Mouse (Mus musculus) embryonic fibroblast, embryonic 13.5 days (primary cell): ENCODE measurements around the gene Zfp292. TPM values are rescaled to one million over a fixed set of nuclear protein-coding genes. Genes with fewer than 3 reads are reported as not detected.

Source experiments
- H3K27ac ChIP-seq: 2 replicates; pipeline ENCODE4 v1.5.1; 2012; ENCODE audit warnings: low read length, control low read depth, inconsistent platforms; ENCODE audit not compliant: insufficient read depth
- H3K4me1 ChIP-seq: 2 replicates; pipeline ENCODE4 v1.6.1; 2011; ENCODE audit warnings: low read length; ENCODE audit not compliant: control insufficient read depth, insufficient read depth
- H3K4me3 ChIP-seq: 2 replicates; pipeline ENCODE4 v1.5.1; 2011; ENCODE audit warnings: mild to moderate bottlenecking, control low read depth, low read length; ENCODE audit not compliant: insufficient read depth
- CTCF ChIP-seq: IDR thresholded peaks from 2 replicates; pipeline ENCODE4 v1.5.1; 2011; ENCODE audit warnings: mild to moderate bottlenecking, control low read depth, low read length, moderate library complexity, borderline replicate concordance; ENCODE audit not compliant: insufficient read depth
- POLR2A ChIP-seq: IDR thresholded peaks from 2 replicates; pipeline ENCODE4 v1.6.1; 2011; ENCODE audit warnings: low read depth, mild to moderate bottlenecking, control low read depth, low read length, moderate library complexity
- polyA plus RNA-seq: library from polyadenylated mRNA; stranded (reverse); fragments of >200 nt; gene quantifications from 2 replicates; pipeline ENCODE4 v1.2.4, GENCODE M21; 2011; ENCODE audit warnings: low read depth; ENCODE audit not compliant: missing spikeins, insufficient read length

The Zfp292 gene
- polyA plus RNA-seq, 1 experiment = 21.7 TPM

- Histone ChIP-seq H3K4me3 (no peak overlapping the region), H3K4me1 (no peaks in the 10 kb centered on the region), H3K27ac (no peak overlapping the region)
- TF ChIP-seq CTCF (no peak), POLR2A (no peak)
Observed at GRCm38 (mm10) chr4:34823901-34824300, 58.9 kb downstream of the Zfp292 start.

GRCm38 (mm10) chr4:34819904-34820303, 62.9 kb downstream of the Zfp292 start:
- Histone ChIP-seq H3K27ac (no peak overlapping the region), H3K4me3 (no peak overlapping the region), H3K4me1 (no peaks in the 10 kb centered on the region)
- TF ChIP-seq POLR2A = no peak
- no peak for TF ChIP-seq CTCF

DNA sequence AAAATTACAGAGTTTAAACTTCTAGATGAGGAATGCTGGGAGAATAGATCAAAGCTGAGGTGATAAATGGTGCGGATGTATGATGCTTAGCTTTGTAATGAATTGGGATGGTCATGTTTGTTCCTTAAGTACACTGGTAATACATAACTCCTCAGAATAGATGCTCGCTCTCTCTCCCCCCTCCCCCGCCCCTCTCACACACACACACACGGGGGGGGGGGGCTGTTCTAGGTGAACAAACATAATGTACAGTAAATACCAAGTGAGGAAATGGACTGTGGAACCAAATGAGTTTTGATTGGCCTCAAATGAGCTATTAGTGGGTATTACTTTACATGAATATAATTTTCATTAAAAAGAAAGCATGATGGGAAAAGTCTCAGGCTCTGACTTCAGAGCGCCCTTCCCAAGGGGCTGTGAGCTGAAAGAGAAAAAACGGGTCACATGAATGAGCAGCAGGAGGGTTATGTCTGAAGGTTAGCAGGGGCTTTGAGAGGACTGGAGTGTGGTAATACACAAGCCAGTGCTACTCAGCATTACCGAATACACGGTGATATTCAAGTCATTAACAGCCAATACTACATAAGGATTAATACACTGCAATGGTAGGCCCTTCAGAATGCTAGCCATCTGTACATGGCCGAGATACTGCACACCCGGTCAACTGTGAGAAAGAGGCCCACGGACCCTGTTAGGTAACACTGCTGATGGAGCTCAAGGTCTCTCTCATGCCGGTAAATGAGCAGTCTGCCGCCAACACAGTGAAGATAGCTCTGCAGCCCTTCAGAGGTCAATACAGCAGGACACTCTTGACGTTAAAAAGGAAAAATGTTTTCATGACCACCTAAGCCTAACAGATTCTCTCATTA, 81.4 kb downstream of the Zfp292 start:
- no peaks in the 10 kb centered on the region for H3K4me1 ChIP-seq

DNA sequence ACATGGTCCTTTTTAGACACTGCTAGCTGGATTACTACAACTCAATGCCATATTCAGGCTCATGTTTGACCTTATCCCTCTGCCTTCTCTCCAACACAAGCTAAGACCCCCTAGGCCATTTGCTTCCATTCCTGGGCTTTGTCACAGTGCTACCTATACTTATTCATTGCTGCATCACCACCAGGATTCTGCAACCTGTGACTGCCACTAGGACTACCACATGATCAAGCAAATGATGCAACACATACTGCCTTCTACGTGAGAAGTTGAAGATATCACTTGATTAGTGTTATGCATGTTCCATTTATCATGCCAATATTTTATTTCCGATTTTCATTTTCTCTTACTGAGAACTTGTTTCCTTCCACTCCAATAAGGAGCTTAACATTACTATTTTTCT, 84.8 kb downstream of the Zfp292 start:
- TF ChIP-seq CTCF = no peak
- TF ChIP-seq POLR2A = no peak

More for the DNA sequence above, 81.4 kb downstream of the Zfp292 start:
- H3K4me3 ChIP-seq = no peak overlapping the region
- H3K27ac ChIP-seq = no peak overlapping the region
- no peak for TF ChIP-seq CTCF
- TF ChIP-seq POLR2A = no peak

DNA sequence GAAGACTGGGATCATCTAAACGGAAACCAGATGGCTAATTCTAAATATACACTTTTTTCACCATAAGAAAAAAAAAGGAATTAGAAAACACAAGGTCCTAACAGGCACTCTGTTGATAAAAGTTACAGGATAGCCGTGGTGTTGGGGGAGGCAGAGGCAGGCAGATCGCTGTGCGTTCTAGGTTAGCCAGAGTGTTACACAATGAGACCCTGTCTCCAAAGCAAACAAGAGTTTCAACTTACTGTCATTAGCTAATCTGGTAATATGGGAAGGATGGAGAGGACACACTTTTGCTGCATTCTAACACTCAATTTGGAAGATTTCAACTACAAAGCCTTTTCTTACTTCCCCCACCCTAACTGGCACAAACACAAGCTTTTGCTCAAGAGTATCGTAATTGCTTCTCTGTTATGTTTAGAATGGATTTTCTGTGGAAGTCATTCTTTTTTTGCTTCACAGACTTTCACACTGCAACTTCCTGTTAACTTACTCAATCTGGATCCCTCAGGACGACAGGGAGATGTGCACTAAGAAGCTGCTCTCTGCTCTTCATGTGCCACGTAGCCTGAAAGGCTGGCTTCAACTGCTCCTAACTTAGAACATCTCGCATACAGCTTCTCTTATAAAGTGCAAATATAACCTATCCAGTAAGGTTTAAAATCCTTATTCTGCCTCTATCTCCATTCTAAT, 85.3 kb downstream of the Zfp292 start:
- no peak overlapping the region for H3K27ac ChIP-seq
- no peak overlapping the region for H3K4me3 ChIP-seq
- H3K4me1 ChIP-seq = no peaks in the 10 kb centered on the region
- TF ChIP-seq POLR2A (no peak), CTCF (no peak)

More for the DNA sequence above, 84.8 kb downstream of the Zfp292 start:
- no peak overlapping the region for H3K4me3 ChIP-seq
- no peak overlapping the region for H3K27ac ChIP-seq
- no peaks in the 10 kb centered on the region for H3K4me1 ChIP-seq

DNA sequence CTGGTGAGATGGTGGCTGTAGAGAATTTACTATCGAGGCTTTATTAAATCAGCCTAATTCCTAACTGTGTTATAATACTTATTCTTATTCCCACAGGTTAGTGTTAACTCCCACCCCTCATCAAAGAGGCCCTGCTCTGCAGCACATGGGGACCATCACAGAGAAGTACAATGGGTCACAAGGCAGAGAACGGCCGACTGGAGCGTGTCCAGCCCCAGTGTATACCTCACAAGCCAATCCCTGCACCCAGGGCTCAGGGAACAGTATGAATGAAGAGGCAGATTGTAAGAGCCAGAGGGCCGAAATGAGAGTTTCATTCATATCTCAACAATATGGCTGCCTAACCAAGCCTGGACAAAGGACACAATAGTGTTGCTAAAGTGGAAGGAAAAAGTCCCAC, 86.5 kb downstream of the Zfp292 start:
- Histone ChIP-seq H3K4me3 (no peak overlapping the region), H3K4me1 (no peaks in the 10 kb centered on the region), H3K27ac (no peak overlapping the region)
- TF ChIP-seq POLR2A = no peak

DNA sequence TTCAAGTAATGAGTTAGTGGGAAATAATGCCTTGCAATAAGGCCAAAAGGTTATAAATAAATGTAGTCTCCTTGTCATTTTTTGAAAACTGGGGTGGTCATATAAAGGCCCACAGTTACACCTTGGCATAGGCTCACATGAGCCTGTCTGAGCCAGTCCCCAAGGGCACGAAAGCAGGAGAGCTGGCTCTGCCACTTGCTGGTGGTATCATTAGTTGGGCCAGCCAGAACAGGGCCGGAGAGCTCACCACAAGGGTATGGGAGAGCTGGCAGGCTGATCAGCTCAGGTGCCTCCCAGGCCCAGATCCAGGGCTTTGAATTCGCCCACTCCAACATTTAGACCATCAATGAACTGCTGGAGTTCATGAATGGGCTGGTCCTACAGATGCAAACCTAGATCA, 96.3 kb downstream of the Zfp292 start:
- Histone ChIP-seq H3K27ac (no peak overlapping the region), H3K4me3 (no peak overlapping the region), H3K4me1 (no peaks in the 10 kb centered on the region)
- TF ChIP-seq CTCF (no peak), POLR2A (no peak)

GRCm38 (mm10) chr4:34785646-34786045, 97.1 kb downstream of the Zfp292 start:
- TF ChIP-seq CTCF = no peak
- TF ChIP-seq POLR2A = no peak

DNA sequence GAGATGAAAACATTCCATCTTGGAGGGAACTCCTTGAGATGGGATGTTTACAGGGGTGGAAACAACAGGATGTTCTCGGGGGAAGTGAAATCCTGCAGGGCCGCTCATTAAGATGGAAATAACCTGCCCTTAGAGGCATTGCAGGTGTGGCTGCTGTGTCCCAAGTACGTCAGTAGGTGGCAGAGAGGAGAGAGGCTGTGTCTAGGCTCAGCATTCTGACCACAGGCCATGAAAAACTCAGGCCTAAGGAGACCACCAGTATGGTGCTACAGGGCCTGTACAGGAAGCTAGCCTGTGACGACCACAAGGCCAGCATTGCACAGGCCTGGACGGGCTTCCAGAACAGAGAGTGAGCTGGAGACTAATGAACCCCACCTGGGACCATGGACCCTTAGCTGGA, 97.9 kb downstream of the Zfp292 start:
- no peak overlapping the region for H3K27ac ChIP-seq
- TF ChIP-seq POLR2A (no peak), CTCF (peak; percentile 29; the same call in 1 of the 2 replicates)
- H3K4me3 ChIP-seq = no peak overlapping the region
- H3K4me1 ChIP-seq = no peaks in the 10 kb centered on the region

More at GRCm38 (mm10) chr4:34785646-34786045, 97.1 kb downstream of the Zfp292 start:
- no peak overlapping the region for H3K4me3 ChIP-seq
- no peaks in the 10 kb centered on the region for H3K4me1 ChIP-seq
- H3K27ac ChIP-seq = no peak overlapping the region

DNA sequence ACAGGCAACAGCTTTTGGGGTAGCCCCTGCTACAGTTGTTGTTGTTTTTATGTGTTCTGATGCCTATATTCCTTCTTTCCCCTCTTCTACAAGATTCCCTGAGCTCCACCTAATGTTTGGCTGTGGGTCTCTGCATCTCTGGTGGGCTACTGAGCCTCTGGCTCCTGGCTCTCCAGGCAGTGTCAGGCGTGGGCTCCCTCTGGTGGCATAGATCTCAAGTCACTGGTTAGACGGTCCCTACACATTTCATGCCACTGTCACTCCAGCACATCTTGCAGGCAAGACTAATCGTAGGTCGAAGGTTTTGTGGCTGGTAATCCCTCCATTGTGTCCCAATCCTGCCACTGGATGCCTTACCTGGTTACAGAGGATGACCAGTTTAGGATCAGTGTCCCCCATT, 100.0 kb downstream of the Zfp292 start:
- Histone ChIP-seq H3K4me1 (no peaks in the 10 kb centered on the region), H3K4me3 (no peak overlapping the region), H3K27ac (no peak overlapping the region)
- no peak for TF ChIP-seq POLR2A
- peak; percentile 22; the same call in 1 of the 2 replicates for TF ChIP-seq CTCF
